Comparison of ENCODE assay signal across 7 mouse cellular contexts in genomic region chr14:75845698-75846115, GRCm38 (mm10). TPM values are rescaled to one million over a fixed set of nuclear protein-coding genes. Genes with fewer than 3 reads are reported as not detected.
DNase-seq lines count a peak whose midpoint lies in the region; ATAC-seq and TF ChIP-seq lines count a peak whose summit lies in the region.

No protein-coding gene starts in this region.

- intact Hi-C loops in left cerebral cortex, postnatal 4 days (cut with DNase I), result no loop called here

- peak; percentile 69 for TF ChIP-seq CTCF in intestine, postnatal 0 days (IDR thresholded peaks at IDR 0.05; ENCODE audit: low read depth)

- peak; percentile 93 for DNase-seq in adrenal gland, postnatal 10 days
- peak; percentile 84 for DNase-seq in embryo, embryonic 9.5 days (ENCODE audit: extremely low spot score)
- peak; percentile 85 to 92 for DNase-seq in gastrocnemius, postnatal 4 days (ENCODE audit: low spot score in 2 of 2)
- peak; percentile 88 for DNase-seq in left cerebral cortex, postnatal 4 days
- peak; percentile 97 for DNase-seq in midbrain, embryonic 11.5 days (ENCODE audit: low spot score, missing footprints)
- peak; percentile 84 for DNase-seq in right cerebral cortex, postnatal 4 days

- peak overlapping the region; percentile 100 for H3K27ac ChIP-seq in intestine, postnatal 0 days (ENCODE audit: low read depth, low read length)
- H3K27ac ChIP-seq in midbrain, embryonic 11.5 days (ENCODE audit: low read depth, low read length), result peak overlapping the region; percentile 94

- ATAC-seq in intestine, postnatal 0 days, result peak; percentile 71
- peak; percentile 67 for ATAC-seq in midbrain, embryonic 11.5 days (ENCODE audit: low FRiP score)

- under 1% methylated on average over 39 of the region's 40 CpGs for WGBS in intestine, postnatal 0 days
- WGBS in midbrain, embryonic 11.5 days, result 0% methylated on average over 39 of the region's 40 CpGs

- no peaks in the 10 kb centered on the region for H3K27me3 ChIP-seq in intestine, postnatal 0 days (replicated peaks; ENCODE audit: control insufficient read depth, insufficient read depth, low read length)
- H3K27me3 ChIP-seq in midbrain, embryonic 11.5 days (ENCODE audit: control insufficient read depth, insufficient read depth, low read length), result no peaks in the 10 kb centered on the region

- peaks cover 6% of the 10 kb centered on the region for H3K4me1 ChIP-seq in intestine, postnatal 0 days (replicated peaks; ENCODE audit: control insufficient read depth, insufficient read depth, low read length)
- peaks cover 18% of the 10 kb centered on the region for H3K4me1 ChIP-seq in midbrain, embryonic 11.5 days (ENCODE audit: control insufficient read depth, insufficient read depth, low read length)

- H3K9ac ChIP-seq in intestine, postnatal 0 days (ENCODE audit: low read depth, low read length), result peak overlapping the region; percentile 98
- H3K9ac ChIP-seq in midbrain, embryonic 11.5 days (ENCODE audit: low read length), result peak overlapping the region; percentile 96

- H3K4me3 ChIP-seq in intestine, postnatal 0 days (ENCODE audit: low read depth, low read length), result peak overlapping the region; percentile 96
- H3K4me3 ChIP-seq in midbrain, embryonic 11.5 days (ENCODE audit: low read depth, low read length), result peak overlapping the region; percentile 69

- peak overlapping the region; percentile 80 for H3K4me2 ChIP-seq in intestine, postnatal 0 days (replicated peaks; ENCODE audit: low read depth)
- peak overlapping the region; percentile 43 for H3K4me2 ChIP-seq in midbrain, embryonic 11.5 days

- no peaks in the 10 kb centered on the region for H3K9me3 ChIP-seq in intestine, postnatal 0 days (ENCODE audit: control insufficient read depth)
- no peaks in the 10 kb centered on the region for H3K9me3 ChIP-seq in midbrain, embryonic 11.5 days (ENCODE audit: control insufficient read depth, low read length)

- peaks cover 25% of the 10 kb centered on the region for H3K36me3 ChIP-seq in intestine, postnatal 0 days (ENCODE audit: control insufficient read depth, insufficient read depth)
- peaks cover 29% of the 10 kb centered on the region for H3K36me3 ChIP-seq in midbrain, embryonic 11.5 days (ENCODE audit: control insufficient read depth, insufficient read depth, low read length)

RNA-seq across cellular contexts. Expression of gene Tpt1, which starts 0.8 kb away (rescaled TPM):
- 1,000 to 10,000 TPM; 3,217 to 3,266 TPM for total RNA-seq in adrenal gland, postnatal 10 days (2021)
- 1,000 to 10,000 TPM; 3,882 to 3,909 TPM for total RNA-seq in gastrocnemius, postnatal 4 days (2021)
- 1,212 and 1,295 TPM in 2 replicates for polyA plus RNA-seq in intestine, postnatal 0 days (2015; fragmentation: Nextera tagmentation; extraction: Ambion mirVana)
- 1,000 to 10,000 TPM; 1,734 to 1,903 TPM for total RNA-seq in left cerebral cortex, postnatal 4 days (2021)
- 1,099 and 1,119 TPM in 2 replicates for polyA plus RNA-seq in midbrain, embryonic 11.5 days (2014; fragmentation: Nextera tagmentation; extraction: Ambion mirVana)

RNA-seq across cellular contexts. Expression of gene Slc25a30, which starts 58.9 kb away (rescaled TPM):
- total RNA-seq in adrenal gland, postnatal 10 days (2021), result 10 to 100 TPM; 35.2 to 50.6 TPM
- total RNA-seq in gastrocnemius, postnatal 4 days (2021), result 10 to 100 TPM in 1 of 2 experiments, 1 to 10 TPM in 1; 9.4 to 11.0 TPM
- 2.5 TPM in 2 replicates for polyA plus RNA-seq in intestine, postnatal 0 days (2015; fragmentation: Nextera tagmentation; extraction: Ambion mirVana)
- 10 to 100 TPM; 19.4 to 23.9 TPM for total RNA-seq in left cerebral cortex, postnatal 4 days (2021)
- 7.0 and 8.8 TPM in 2 replicates for polyA plus RNA-seq in midbrain, embryonic 11.5 days (2014; fragmentation: Nextera tagmentation; extraction: Ambion mirVana)

Comparison
In these comparisons a context has a peak if more than half of its experiments do, and no peak if none do; other contexts are left out.
1. Peak in every context shown above with its lines: DNase-seq, ATAC-seq, H3K4me3 ChIP-seq and H3K27ac ChIP-seq.